ENCODE assay signal across 13 mouse cellular contexts in genomic region chr5:124159453-124159852, GRCm38 (mm10). TPM values are rescaled to one million over a fixed set of nuclear protein-coding genes. Genes with fewer than 3 reads are reported as not detected.
DNase-seq lines count a peak whose midpoint lies in the region; ATAC-seq and TF ChIP-seq lines count a peak whose summit lies in the region.
"Had no signal": no experiment of that assay in that cellular context is flagged by ENCODE, and none has a peak within 500 bp of the region (broad histone marks: within the 10 kb centered on the region; RNA-seq: fewer than 3 reads in every experiment).

No protein-coding gene starts in this region.

- 0 out of 2 replicates have a peak overlapping the region, but pooled peaks have one; percentile 31 for H3K9ac ChIP-seq in limb, embryonic 12.5 days (replicated peaks)
- H3K9ac ChIP-seq: embryonic facial prominence, embryonic 12.5 days; forebrain, embryonic 13.5 days had no signal

- no peaks in the 10 kb centered on the region for H3K36me3 ChIP-seq in embryonic facial prominence, embryonic 10.5 days (replicated peaks)
- no peaks in the 10 kb centered on the region for H3K36me3 ChIP-seq in limb, embryonic 12.5 days
- H3K36me3 ChIP-seq: embryonic facial prominence, embryonic 12.5 days had no signal

- DNase-seq in embryo, embryonic 11 days: peak; percentile 40
- DNase-seq in embryo, embryonic 9.5 days (ENCODE audit: extremely low spot score): no peak
- no peak for DNase-seq in layer of hippocampus, adult 2 months (ENCODE audit: low spot score in 2 of 2)
- DNase-seq in layer of hippocampus, adult 8-10 months (ENCODE audit: low spot score in 2 of 2): no peak
- peak; percentile 56 for DNase-seq in embryonic facial prominence, embryonic 10.5 days (ENCODE audit: low spot score)
- no peak for DNase-seq in thymus, postnatal 25 days
- DNase-seq in kidney, adult 9 months: no peak
- DNase-seq: cerebellum, adult 2 months; layer of hippocampus, adult 9-11 months had no signal

- H3K4me3 ChIP-seq in layer of hippocampus, adult 2 months: no peak overlapping the region
- H3K4me3 ChIP-seq in embryonic facial prominence, embryonic 10.5 days: no peak overlapping the region
- H3K4me3 ChIP-seq in limb, embryonic 12.5 days (replicated peaks): no peak overlapping the region
- H3K4me3 ChIP-seq: embryonic facial prominence, embryonic 12.5 days; forebrain, embryonic 13.5 days had no signal

- peaks cover 52% of the 10 kb centered on the region for H3K4me1 ChIP-seq in embryonic facial prominence, embryonic 10.5 days
- peaks cover 27% of the 10 kb centered on the region for H3K4me1 ChIP-seq in limb, embryonic 12.5 days (replicated peaks)

- no peaks in the 10 kb centered on the region for H3K9me3 ChIP-seq in embryonic facial prominence, embryonic 10.5 days
- no peaks in the 10 kb centered on the region for H3K9me3 ChIP-seq in limb, embryonic 12.5 days
- H3K9me3 ChIP-seq: embryonic facial prominence, embryonic 12.5 days; forebrain, embryonic 13.5 days had no signal

- peak overlapping the region; percentile 29; the same call in 1 of the 2 replicates for H3K27ac ChIP-seq in layer of hippocampus, adult 2 months
- H3K27ac ChIP-seq in embryonic facial prominence, embryonic 10.5 days (replicated peaks): peak overlapping the region; percentile 8; the same call in 1 of the 2 replicates
- H3K27ac ChIP-seq in limb, embryonic 12.5 days: peak overlapping the region; percentile 37; the same call in 1 of the 2 replicates
- H3K27ac ChIP-seq: embryonic facial prominence, embryonic 12.5 days; forebrain, embryonic 13.5 days had no signal

- 34% methylated on average over 7 of the region's 7 CpGs for WGBS in embryonic facial prominence, embryonic 10.5 days
- 8% methylated on average over 7 of the region's 7 CpGs for WGBS in limb, embryonic 12.5 days

- no peak for TF ChIP-seq CTCF in layer of hippocampus, adult 2 months (conservative IDR thresholded peaks at IDR 0.05)

- no peak overlapping the region for H3K4me2 ChIP-seq in limb, embryonic 12.5 days
- H3K4me2 ChIP-seq: embryonic facial prominence, embryonic 12.5 days; forebrain, embryonic 13.5 days had no signal

- H3K27me3 ChIP-seq in embryonic facial prominence, embryonic 10.5 days (replicated peaks; ENCODE audit: low read depth, poor library complexity, severe bottlenecking): no peaks in the 10 kb centered on the region
- no peaks in the 10 kb centered on the region for H3K27me3 ChIP-seq in limb, embryonic 12.5 days
- H3K27me3 ChIP-seq: embryonic facial prominence, embryonic 12.5 days; forebrain, embryonic 13.5 days had no signal

- ATAC-seq in limb, embryonic 12.5 days (ENCODE audit: insufficient number of reproducible peaks, insufficient read depth, low FRiP score, low TSS enrichment, low read depth): no peak
- ATAC-seq: forebrain, embryonic 13.5 days; hindbrain, embryonic 16.5 days had no signal

RNA-seq across cellular contexts. Expression of gene Arl6ip4, which starts 43.6 kb away (rescaled TPM):
- 10 to 100 TPM; 49.8 to 52.2 TPM for total RNA-seq in layer of hippocampus, adult 2 months (2021)
- total RNA-seq in layer of hippocampus, adult 8-10 months (2022): 10 to 100 TPM; 46.3 to 64.6 (median 50.4) TPM
- polyA plus RNA-seq in embryonic facial prominence, embryonic 10.5 days (2016; fragmentation: Nextera tagmentation; extraction: Ambion mirVana): 134 and 137 TPM in 2 replicates
- polyA plus RNA-seq in limb, embryonic 12.5 days (2016; fragmentation: Nextera tagmentation; extraction: Ambion mirVana): 117 and 127 TPM in 2 replicates

RNA-seq across cellular contexts. Expression of gene Ogfod2, which starts 47.4 kb away (rescaled TPM):
- total RNA-seq in layer of hippocampus, adult 2 months (2021): 10 to 100 TPM; 32.7 to 38.7 TPM
- 10 to 100 TPM; 34.9 to 41.6 (median 38.9) TPM for total RNA-seq in layer of hippocampus, adult 8-10 months (2022)
- polyA plus RNA-seq in embryonic facial prominence, embryonic 10.5 days (2016; fragmentation: Nextera tagmentation; extraction: Ambion mirVana): 16.0 and 16.3 TPM in 2 replicates
- polyA plus RNA-seq in limb, embryonic 12.5 days (2016; fragmentation: Nextera tagmentation; extraction: Ambion mirVana): 13.9 and 18.5 TPM in 2 replicates

Comparison
In these comparisons a context has a peak if more than half of its experiments do, and no peak if none do; other contexts are left out.
1. DNase-seq: peak in embryo, embryonic 11 days (single experiment) and embryonic facial prominence, embryonic 10.5 days (single experiment); none in embryo, embryonic 9.5 days (single experiment), layer of hippocampus, adult 2 months (0 of 2), layer of hippocampus, adult 8-10 months (0 of 2), thymus, postnatal 25 days (single experiment) and kidney, adult 9 months (single experiment).
2. Peak in every context shown above with its lines, with median percentiles within 50 percentile points of each other: H3K27ac ChIP-seq.